Mouse (Mus musculus): ENCODE data around the gene Cyp4f17.

- no peak for TF ChIP-seq CTCF (IDR thresholded peaks at IDR 0.05; ENCODE audit: insufficient read depth, low read depth, low read length)
- TF ChIP-seq POLR2A (IDR thresholded peaks at IDR 0.05; ENCODE audit: insufficient read depth, low read depth, low read length), result no peak
Measured at GRCm38 (mm10) chr17:32503111-32503510, 2.7 kb upstream of the Cyp4f17 start.
